ENCODE assay signal across 21 mouse cellular contexts in the genomic region with DNA sequence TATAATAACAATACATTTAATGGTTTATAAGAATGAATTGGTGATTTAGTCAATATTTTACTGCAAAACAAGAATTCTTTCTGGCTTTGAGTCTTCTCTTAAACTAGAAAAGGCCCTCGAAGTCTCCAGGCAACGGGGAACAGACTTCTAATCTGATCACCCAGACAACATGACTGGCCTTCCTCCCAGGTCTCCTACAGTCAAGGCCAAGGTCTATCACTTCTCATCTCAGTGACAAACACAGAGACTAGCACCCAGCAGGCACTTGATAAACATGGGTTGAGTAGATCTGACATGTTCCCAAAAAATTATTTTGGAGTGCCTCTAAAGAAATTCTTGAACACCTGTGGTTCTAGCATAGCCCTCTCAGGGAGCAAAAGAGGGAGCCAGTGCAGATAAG. TPM values are rescaled to one million over a fixed set of nuclear protein-coding genes. Genes with fewer than 3 reads are reported as not detected.
DNase-seq lines count a peak whose midpoint lies in the region; TF ChIP-seq lines count a peak whose summit lies in the region.
"Had no signal": no experiment of that assay in that cellular context is flagged by ENCODE, and none has a peak within 500 bp of the region (broad histone marks: within the 10 kb centered on the region; RNA-seq: fewer than 3 reads in every experiment).

No protein-coding gene starts in this region.

- DNase-seq in adrenal gland, adult (ENCODE audit: inconsistent age in 2 of 2, low spot score in 1 of 2), result peak; percentile 35 to 73
- DNase-seq in adrenal gland, adult 18-20 months (ENCODE audit: low spot score in 2 of 2), result no peak
- peak; percentile 24 for DNase-seq in MEL (ENCODE audit: low read depth, low spot score)
- peak; percentile 31 to 36 for DNase-seq in adrenal gland, postnatal 36 days
- no peak for DNase-seq in urinary bladder, adult 2 months (ENCODE audit: low spot score)
- no peak for DNase-seq in Muller cell, postnatal 12 days (ENCODE audit: inconsistent ontology term)
- DNase-seq: cerebellum, adult 11 months; cerebellum, adult 2 months; cerebellum, adult 9-11 months; cerebellum, postnatal 25 days; forebrain, postnatal 0 days; gastrocnemius, postnatal 25 days; heart, adult 18-20 months; kidney, adult 11 months; kidney, adult 8-10 months had no signal

- no peaks in the 10 kb centered on the region for H3K9me3 ChIP-seq in MEL (replicated peaks; ENCODE audit: insufficient read depth, low read length)
- H3K9me3 ChIP-seq: embryonic facial prominence, embryonic 12.5 days; embryonic facial prominence, embryonic 15.5 days; heart, embryonic 10.5 days; heart, embryonic 13.5 days; hindbrain, embryonic 13.5 days; intestine, embryonic 15.5 days had no signal

- no peak for TF ChIP-seq CTCF in MEL (IDR thresholded peaks at IDR 0.05 in 2 of 3, conservative IDR thresholded peaks at IDR 0.05 in 1 of 3; ENCODE audit: control insufficient read depth in 1 of 3, insufficient read depth in 1 of 3, low read depth in 2 of 3, low read length in 3 of 3, poor library complexity in 1 of 3, severe bottlenecking in 1 of 3)

- H3K27me3 ChIP-seq in MEL (ENCODE audit: control insufficient read depth in 1 of 2, insufficient read depth in 2 of 2, low read length in 2 of 2), result no peaks in the 10 kb centered on the region
- H3K27me3 ChIP-seq: embryonic facial prominence, embryonic 12.5 days; embryonic facial prominence, embryonic 15.5 days; heart, embryonic 13.5 days; hindbrain, embryonic 13.5 days; intestine, embryonic 15.5 days had no signal

- TF ChIP-seq POLR2A in MEL (IDR thresholded peaks at IDR 0.05; ENCODE audit: control insufficient read depth in 1 of 2, insufficient read depth in 1 of 2, low read depth in 1 of 2, low read length in 2 of 2, poor library complexity in 1 of 2), result no peak

- H3K79me2 ChIP-seq in MEL (ENCODE audit: control insufficient read depth, insufficient read depth, low read length, poor library complexity), result no peaks in the 10 kb centered on the region

- H3K4me3 ChIP-seq in MEL (ENCODE audit: control insufficient read depth in 1 of 2, insufficient read depth in 1 of 2, low read depth in 2 of 2, low read length in 2 of 2), result no peak overlapping the region
- H3K4me3 ChIP-seq: embryonic facial prominence, embryonic 12.5 days; embryonic facial prominence, embryonic 15.5 days; heart, embryonic 10.5 days; heart, embryonic 13.5 days; hindbrain, embryonic 13.5 days; intestine, embryonic 15.5 days had no signal

- peaks cover 0 to 13% of the 10 kb centered on the region in 2 experiments; a peak in 1 of 4 replicates for H3K4me1 ChIP-seq in MEL (ENCODE audit: control insufficient read depth in 1 of 2, insufficient read depth in 2 of 2, low read length in 2 of 2)
- H3K4me1 ChIP-seq: embryonic facial prominence, embryonic 12.5 days; embryonic facial prominence, embryonic 15.5 days; heart, embryonic 10.5 days; heart, embryonic 13.5 days; hindbrain, embryonic 13.5 days; intestine, embryonic 15.5 days had no signal

- H3K9ac ChIP-seq in MEL (ENCODE audit: control insufficient read depth, low read depth, low read length, poor library complexity, severe bottlenecking), result no peak overlapping the region
- H3K9ac ChIP-seq: embryonic facial prominence, embryonic 12.5 days; embryonic facial prominence, embryonic 15.5 days; forebrain, postnatal 0 days; heart, embryonic 13.5 days; hindbrain, embryonic 13.5 days; intestine, embryonic 15.5 days had no signal

- TF ChIP-seq EP300 in MEL (IDR thresholded peaks at IDR 0.05; ENCODE audit: low read depth in 1 of 2, low read length in 2 of 2), result no peak

- no peak for TF ChIP-seq RAD21 in MEL (IDR thresholded peaks at IDR 0.05; ENCODE audit: low read depth, low read length)

- H3K36me3 ChIP-seq in MEL (ENCODE audit: control insufficient read depth in 1 of 2, insufficient read depth in 2 of 2, low read length in 2 of 2), result peaks cover 0 to 9% of the 10 kb centered on the region in 2 experiments; a peak in 2 of 4 replicates
- H3K36me3 ChIP-seq: embryonic facial prominence, embryonic 12.5 days; embryonic facial prominence, embryonic 15.5 days; heart, embryonic 10.5 days; heart, embryonic 13.5 days; hindbrain, embryonic 13.5 days; intestine, embryonic 15.5 days had no signal

- no peak overlapping the region for H3K27ac ChIP-seq in MEL (ENCODE audit: control insufficient read depth, low read depth, low read length)
- H3K27ac ChIP-seq: embryonic facial prominence, embryonic 12.5 days; embryonic facial prominence, embryonic 15.5 days; heart, embryonic 10.5 days; heart, embryonic 13.5 days; hindbrain, embryonic 13.5 days; intestine, embryonic 15.5 days had no signal

TF ChIP-seq in MEL, 35 proteins besides CTCF, POLR2A, EP300 and RAD21:
- TF ChIP-seq GATA1 (IDR thresholded peaks at IDR 0.05; ENCODE audit: low read depth, low read length), result 0 out of 2 replicates have a peak, but pooled peaks have one; percentile 35
- no peak for TF ChIP-seq ELF1 (IDR thresholded peaks at IDR 0.05; ENCODE audit: low read depth, low read length)
TF ChIP-seq in MEL: peak in this region for 1.

RNA-seq across cellular contexts. Expression of a gene that starts 16.7 kb away (rescaled TPM):
- total RNA-seq in adrenal gland, adult 18-20 months (2021), result 100 to 1,000 TPM in 1 of 2 experiments, 10 to 100 TPM in 1; 93.0 to 278 TPM
- 1.3 and 2.2 TPM in 2 replicates for total RNA-seq in MEL (2012; rRNA removed)
- 1 to 10 TPM in 1 of 2 experiments, not detected in 1; 5.3 TPM for polyA plus RNA-seq in MEL (2012; ENCODE audit: insufficient read depth in 1 of 2, insufficient read length in 2 of 2, low read depth in 1 of 2, low replicate concordance in 2 of 2, missing spikeins in 1 of 2)
- total RNA-seq in adrenal gland, postnatal 36 days (2021), result 100 to 1,000 TPM in 1 of 2 experiments, 10 to 100 TPM in 1; 90.0 to 111 TPM
- polyA plus RNA-seq in urinary bladder, adult 2 months (2012; rRNA removed), result 313 and 368 TPM in 2 replicates

RNA-seq across cellular contexts. Expression of a gene that starts 57.9 kb away (rescaled TPM):
- 10 to 100 TPM in 1 of 2 experiments, 1 to 10 TPM in 1; 9.6 to 32.5 TPM for total RNA-seq in adrenal gland, adult 18-20 months (2021)
- 35.3 and 68.5 TPM in 2 replicates for total RNA-seq in MEL (2012; rRNA removed)
- 100 to 1,000 TPM in 1 of 2 experiments, 10 to 100 TPM in 1; 89.7 to 214 TPM for polyA plus RNA-seq in MEL (2012; ENCODE audit: insufficient read depth in 1 of 2, insufficient read length in 2 of 2, low read depth in 1 of 2, low replicate concordance in 2 of 2, missing spikeins in 1 of 2)
- 10 to 100 TPM; 19.2 to 35.1 TPM for total RNA-seq in adrenal gland, postnatal 36 days (2021)
- 103 and 115 TPM in 2 replicates for polyA plus RNA-seq in urinary bladder, adult 2 months (2012; rRNA removed)

Comparison
In these comparisons a context has a peak if more than half of its experiments do, and no peak if none do; other contexts are left out.
1. DNase-seq: peak in adrenal gland, adult (2 of 2), MEL (single experiment) and adrenal gland, postnatal 36 days (2 of 2); none in adrenal gland, adult 18-20 months (0 of 2), urinary bladder, adult 2 months (single experiment) and Muller cell, postnatal 12 days (single experiment).
2. RNA of a gene that starts 16.7 kb away (total RNA-seq): 93.0 to 278 TPM in adrenal gland, adult 18-20 months and 90.0 to 111 TPM in adrenal gland, postnatal 36 days; 1.3 to 2.2 TPM in MEL; every median in the first group is over 10 times any median in the second.